Mouse (Mus musculus) Patski (cell line): ENCODE data around the gene Dirc2. TPM values are rescaled to one million over a fixed set of nuclear protein-coding genes. Genes with fewer than 3 reads are reported as not detected.

Source experiments
- ATAC-seq: fragments of 100-300 bp; one replicate; pipeline ENCODE4 v1.8.0; 2021
- CTCF ChIA-PET: fragments of 350-600 bp; sonication (Branson Sonifier 250); formaldehyde crosslinking; loops from one replicate; lab custom pipeline; 2022; ENCODE audit warnings: inconsistent platforms; lab: Charles Lee
- POLR2A ChIA-PET: fragments of 350-600 bp; sonication (Branson Sonifier 250); formaldehyde crosslinking; loops from one replicate; lab custom pipeline; 2022; ENCODE audit warnings: antibody characterized with exemption, inconsistent platforms; lab: Charles Lee
- DNase-seq: peaks from one replicate; pipeline ENCODE4 v3.0.0-alpha.2; 2011; ENCODE audit warnings: low read depth, low spot score
- H3K27me3 ChIP-seq: fragments of 371-371 bp; one replicate; pipeline ENCODE4 v1.5.1; 2021
- CTCF ChIP-seq: fragments of 100-300 bp; IDR thresholded peaks from one replicate; pipeline ENCODE4 v1.5.1; 2021
- in situ Hi-C: fragments of 300-500 bp; cut with MboI; formaldehyde crosslinking; loops from 3 replicates; pipeline ENCODE4 v1.11.1; 2018; ENCODE audit warnings: low pct_unique_long_range_greater_than_20kb, mixed read lengths
- polyA plus RNA-seq: library from polyadenylated mRNA; unstranded; gene quantifications from one replicate; pipeline ENCODE4 v1.2.3, GENCODE M21; 2021

Dirc2 gene
- polyA plus RNA-seq, 1 experiment from 2014 or later, result 48.9 TPM

DNA sequence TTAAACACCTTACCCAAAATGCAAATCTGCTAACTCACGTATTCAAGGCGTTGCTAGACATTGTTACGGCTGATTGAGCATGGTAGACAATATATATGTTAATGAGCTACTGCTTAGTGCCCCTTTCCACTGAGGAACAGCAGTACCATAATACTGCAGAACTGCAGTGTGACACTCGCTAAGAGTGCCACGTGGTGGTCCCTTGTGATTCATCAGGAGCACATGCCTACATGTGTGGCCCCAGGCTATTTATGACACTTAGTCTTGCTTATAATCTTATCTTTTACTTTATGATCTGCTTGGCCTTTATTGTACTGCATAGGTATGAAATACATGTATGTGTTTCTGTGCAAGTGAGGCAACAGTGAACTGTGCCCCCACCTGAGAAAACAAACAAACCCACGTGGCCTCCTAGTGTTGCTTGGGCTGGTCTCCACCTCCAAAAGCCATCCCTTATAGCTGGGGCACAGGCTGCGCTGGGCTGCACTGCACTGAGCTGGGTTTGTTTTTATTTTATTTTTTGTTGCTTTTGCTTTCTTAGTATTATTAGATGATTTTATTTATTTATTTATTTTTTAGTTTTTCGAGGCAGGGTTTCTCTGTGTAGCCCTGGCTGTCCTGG is 18.5 kb upstream of the Dirc2 start:
- POLR2A ChIA-PET, result no interaction called here
- no peak for TF ChIP-seq CTCF
- no peaks in the 10 kb centered on the region for H3K27me3 ChIP-seq
- CTCF ChIA-PET, result interaction anchor here (2.0 kb wide), 1 partner anchor 29 kb away, joined by 5 read pairs; no protein-coding TSS in a partner anchor
- in situ Hi-C loops, result no loop called here
- DNase-seq (no peak), ATAC-seq (no peak)

DNA sequence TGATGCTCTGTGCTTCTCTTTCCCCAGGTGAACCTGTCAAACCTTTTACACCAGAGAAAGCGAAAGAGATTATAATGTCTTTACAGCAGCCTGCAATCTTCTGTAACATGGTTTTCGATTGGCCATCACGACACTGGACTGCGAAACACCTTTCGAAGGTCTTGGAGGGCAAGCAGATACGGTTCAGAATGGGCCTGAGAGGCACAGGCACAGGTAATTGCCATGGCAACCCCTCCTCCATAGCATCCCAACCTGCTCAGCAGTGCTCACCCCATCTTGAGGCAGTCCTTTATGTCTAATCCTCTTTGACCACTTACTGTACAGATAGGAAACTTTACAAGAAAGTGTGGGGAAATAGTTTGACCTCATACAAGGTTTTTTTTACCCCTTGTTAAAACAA is 18.0 kb upstream of the Dirc2 start:
- TF ChIP-seq CTCF, result no peak
- no peaks in the 10 kb centered on the region for H3K27me3 ChIP-seq
- DNase-seq (no peak), ATAC-seq (no peak)
- ChIA-PET POLR2A (no interaction called here), CTCF (no interaction called here)
- in situ Hi-C loops, result no loop called here

- ATAC-seq (no peak), DNase-seq (no peak)
- in situ Hi-C loops, result no loop called here
- H3K27me3 ChIP-seq, result no peaks in the 10 kb centered on the region
- POLR2A ChIA-PET, result no interaction called here
- CTCF ChIA-PET, result interaction anchor here (1.1 kb wide), 1 partner anchor 41 kb away, joined by 4 read pairs; no protein-coding TSS in a partner anchor
- no peak for TF ChIP-seq CTCF
These were observed 15.1 kb upstream of the Dirc2 start for GRCm38 (mm10) chr16:35784134-35784725.

DNA sequence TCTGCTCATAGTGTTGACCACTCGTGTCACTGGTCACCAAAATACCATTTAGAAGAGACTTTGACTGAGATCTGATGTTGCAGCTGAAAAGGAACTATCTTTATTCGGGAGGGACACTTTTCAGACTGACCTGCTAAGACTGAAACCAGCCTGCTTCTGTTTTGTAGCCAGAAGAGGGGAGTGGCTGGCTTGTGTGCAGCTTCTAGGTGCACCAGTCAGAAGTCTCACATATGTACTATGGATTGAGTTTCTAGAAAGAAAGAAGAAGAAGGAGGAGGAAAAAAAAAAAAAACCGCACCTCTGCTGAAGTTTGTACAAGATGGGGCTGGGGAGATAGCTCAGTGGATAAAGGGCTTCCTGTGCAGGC is 14.0 kb upstream of the Dirc2 start:
- POLR2A ChIA-PET, result interaction anchor here (1.3 kb wide), 1 partner anchor 9 kb away, joined by 3 read pairs; no protein-coding TSS in a partner anchor
- TF ChIP-seq CTCF, result no peak
- H3K27me3 ChIP-seq, result no peaks in the 10 kb centered on the region
- in situ Hi-C loops, result no loop called here
- DNase-seq, result no peak
- ATAC-seq, result no peak
- CTCF ChIA-PET, result interaction anchor here (1.0 kb wide), 1 partner anchor 25 kb away, joined by 4 read pairs; no protein-coding TSS in a partner anchor

- no peak for ATAC-seq
- DNase-seq, result no peak
- TF ChIP-seq CTCF, result no peak
- in situ Hi-C loops, result no loop called here
- H3K27me3 ChIP-seq, result no peaks in the 10 kb centered on the region
- POLR2A ChIA-PET, result interaction anchor here (1.3 kb wide), 1 partner anchor 9 kb away, joined by 3 read pairs; no protein-coding TSS in a partner anchor
- CTCF ChIA-PET, result interaction anchor here (1.0 kb wide), 1 partner anchor 26 kb away, joined by 4 read pairs; no protein-coding TSS in a partner anchor
These were observed 13.5 kb upstream of the Dirc2 start for GRCm38 (mm10) chr16:35782451-35783206.

GRCm38 (mm10) chr16:35781651-35782050 is 12.5 kb upstream of the Dirc2 start:
- TF ChIP-seq CTCF, result no peak
- H3K27me3 ChIP-seq, result no peaks in the 10 kb centered on the region
- CTCF ChIA-PET, result no interaction called here

DNA sequence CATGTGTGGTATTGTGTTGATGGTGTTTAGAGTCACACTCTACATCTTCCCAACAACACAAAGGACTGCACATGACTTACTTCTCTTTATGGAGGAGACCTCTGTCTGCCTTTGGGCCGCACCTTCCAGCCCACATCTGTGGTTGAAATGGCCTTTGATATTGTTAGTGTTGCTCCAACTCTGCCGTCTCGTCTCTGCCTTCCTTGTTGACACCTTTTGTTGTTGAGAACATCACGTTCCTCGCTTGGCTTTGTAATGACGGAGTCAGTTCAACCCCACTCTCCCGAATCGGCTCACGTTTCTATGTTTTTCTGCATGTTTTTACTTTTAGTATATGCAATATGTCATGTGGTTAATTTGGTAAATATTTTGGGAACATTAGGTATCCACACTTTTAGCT is 11.9 kb upstream of the Dirc2 start:
- TF ChIP-seq CTCF, result no peak
- no peaks in the 10 kb centered on the region for H3K27me3 ChIP-seq
- ATAC-seq (no peak), DNase-seq (no peak)
- ChIA-PET CTCF (no interaction called here), POLR2A (no interaction called here)
- in situ Hi-C loops, result no loop called here

More at GRCm38 (mm10) chr16:35781651-35782050, 12.5 kb upstream of the Dirc2 start:
- in situ Hi-C loops, result no loop called here
- POLR2A ChIA-PET, result no interaction called here
- ATAC-seq (no peak), DNase-seq (no peak)

- in situ Hi-C loops, result no loop called here
- ChIA-PET POLR2A (interaction anchor here (0.7 kb wide), 1 partner anchor 65 kb away, joined by 4 read pairs; no protein-coding TSS in a partner anchor), CTCF (no interaction called here)
- ATAC-seq, result no peak
- no peaks in the 10 kb centered on the region for H3K27me3 ChIP-seq
- no peak for DNase-seq
- no peak for TF ChIP-seq CTCF
These were observed 10.5 kb upstream of the Dirc2 start for GRCm38 (mm10) chr16:35779681-35780080.

DNA sequence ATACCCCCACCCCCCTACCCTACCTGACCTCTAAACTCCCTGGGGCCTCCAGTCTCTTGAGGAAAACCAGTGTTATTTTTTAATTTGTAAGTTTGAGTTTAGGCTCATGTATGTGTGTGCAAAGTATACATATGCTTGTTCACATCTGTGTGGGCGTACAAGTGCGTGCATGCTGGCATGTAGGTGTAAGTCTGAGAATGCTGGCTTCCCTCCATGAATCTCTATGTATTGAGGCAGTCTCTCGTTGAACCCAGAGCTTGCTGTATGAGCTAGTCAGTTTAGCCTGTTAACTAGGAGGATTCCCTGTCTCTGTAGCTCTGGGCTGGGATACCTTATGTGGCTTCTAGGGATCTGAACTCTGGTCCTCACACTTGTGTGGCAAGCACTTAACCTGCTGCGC is 8.6 kb upstream of the Dirc2 start:
- H3K27me3 ChIP-seq, result no peaks in the 10 kb centered on the region
- POLR2A ChIA-PET, result no interaction called here
- no peak for TF ChIP-seq CTCF
- CTCF ChIA-PET, result no interaction called here
- DNase-seq (no peak), ATAC-seq (no peak)
- in situ Hi-C loops, result no loop called here

DNA sequence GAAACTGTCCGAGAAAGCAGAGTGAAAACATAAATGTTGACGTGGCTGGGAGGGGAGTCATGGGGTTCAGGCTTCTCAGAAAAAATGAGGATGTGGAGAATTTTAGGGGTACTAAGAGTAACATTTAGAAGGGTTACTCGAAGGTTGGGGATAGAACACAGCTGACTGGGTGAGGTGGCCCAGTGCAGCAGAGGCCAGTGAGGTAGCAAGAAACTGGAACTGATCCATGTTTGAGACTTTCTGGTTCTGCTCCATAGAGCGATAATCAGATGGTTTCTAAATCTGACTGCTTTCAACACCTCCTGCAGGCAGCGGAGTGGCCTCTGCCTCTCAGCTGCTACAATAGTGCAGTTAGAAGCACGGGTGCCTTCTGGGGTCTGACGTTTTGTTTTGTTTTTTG is 7.6 kb upstream of the Dirc2 start:
- ChIA-PET POLR2A (no interaction called here), CTCF (no interaction called here)
- TF ChIP-seq CTCF, result no peak
- H3K27me3 ChIP-seq, result no peaks in the 10 kb centered on the region
- no peak for ATAC-seq
- DNase-seq, result no peak
- in situ Hi-C loops, result no loop called here

DNA sequence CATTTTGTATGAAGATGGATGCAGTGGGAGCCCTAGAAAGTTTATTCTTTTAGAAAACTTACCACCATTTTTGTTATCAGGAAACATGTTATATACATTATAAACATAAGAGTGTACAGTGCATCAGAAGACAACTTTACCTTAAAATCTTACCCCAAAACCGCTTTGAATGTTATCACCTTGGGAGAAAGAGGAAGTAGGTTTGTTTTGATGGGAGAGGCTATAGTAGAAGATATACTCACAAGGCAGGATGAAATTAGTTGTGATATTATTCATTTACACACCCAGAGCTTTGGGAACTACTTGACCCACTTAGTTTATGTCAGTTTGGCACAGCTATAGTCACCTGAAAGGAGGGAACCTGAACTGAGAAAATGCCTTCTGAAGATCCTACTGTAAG is 6.7 kb upstream of the Dirc2 start:
- TF ChIP-seq CTCF, result no peak
- in situ Hi-C loops, result no loop called here
- no peaks in the 10 kb centered on the region for H3K27me3 ChIP-seq
- POLR2A ChIA-PET, result no interaction called here
- ATAC-seq, result no peak
- DNase-seq, result no peak
- CTCF ChIA-PET, result no interaction called here
